Mouse (Mus musculus) forebrain, embryonic 15.5 days (tissue): ENCODE results near the gene Zhx3. TPM values are rescaled to one million over a fixed set of nuclear protein-coding genes. Genes with fewer than 3 reads are reported as not detected.

Source experiments
- ATAC-seq: fragments of 200-750 bp; cut with Nextera tagmentation; replicated peaks from 2 replicates; pipeline ENCODE4 v1.8.0; 2017; ENCODE audit warnings: mild to moderate bottlenecking, moderate TSS enrichment, moderate library complexity
- H3K27ac ChIP-seq: fragments of 300-500 bp; sonication (generic); replicated peaks from 2 replicates; pipeline ENCODE4 v1.5.1; 2015; ENCODE audit warnings: mild to moderate bottlenecking, inconsistent platforms
- H3K27me3 ChIP-seq: fragments of 300-500 bp; sonication (generic); 2 replicates; pipeline ENCODE4 v1.6.1; 2015; ENCODE audit warnings: inconsistent platforms
- H3K36me3 ChIP-seq: fragments of 300-500 bp; sonication (generic); 2 replicates; pipeline ENCODE4 v1.6.1; 2015; ENCODE audit warnings: mild to moderate bottlenecking, inconsistent platforms
- H3K4me1 ChIP-seq: fragments of 300-500 bp; sonication (generic); 2 replicates; pipeline ENCODE4 v1.6.1; 2015; ENCODE audit warnings: inconsistent platforms
- H3K4me2 ChIP-seq: fragments of 300-500 bp; sonication (generic); replicated peaks from 2 replicates; pipeline ENCODE4 v1.6.1; 2015; ENCODE audit warnings: mild to moderate bottlenecking, inconsistent platforms
- H3K4me3 ChIP-seq: fragments of 300-500 bp; sonication (generic); 2 replicates; pipeline ENCODE4 v1.5.1; 2015; ENCODE audit warnings: mild to moderate bottlenecking, inconsistent platforms
- H3K9ac ChIP-seq: fragments of 300-500 bp; sonication (generic); replicated peaks from 2 replicates; pipeline ENCODE4 v1.6.1; 2015; ENCODE audit warnings: mild to moderate bottlenecking, inconsistent platforms
- H3K9me3 ChIP-seq: fragments of 300-500 bp; sonication (generic); 2 replicates; pipeline ENCODE4 v1.6.1; 2016; ENCODE audit warnings: inconsistent platforms
- WGBS: fragments of 180-500 bp; shearing (Covaris S2); methylation state at CpG from one replicate; pipeline ENCODE4 v1.1.7; 2015; ENCODE audit warnings: mixed read lengths; 5-methylcytosine and 5-hydroxymethylcytosine counted together
- polyA plus RNA-seq: library from polyadenylated mRNA; unstranded; fragments of >200 nt; fragmentation: Nextera tagmentation; extraction: Ambion mirVana; gene quantifications from 2 replicates; pipeline ENCODE4 v1.2.1, GENCODE M21; 2015

Gene Zhx3
- polyA plus RNA-seq, 1 experiment from 2014 or later = 21.1 TPM

DNA sequence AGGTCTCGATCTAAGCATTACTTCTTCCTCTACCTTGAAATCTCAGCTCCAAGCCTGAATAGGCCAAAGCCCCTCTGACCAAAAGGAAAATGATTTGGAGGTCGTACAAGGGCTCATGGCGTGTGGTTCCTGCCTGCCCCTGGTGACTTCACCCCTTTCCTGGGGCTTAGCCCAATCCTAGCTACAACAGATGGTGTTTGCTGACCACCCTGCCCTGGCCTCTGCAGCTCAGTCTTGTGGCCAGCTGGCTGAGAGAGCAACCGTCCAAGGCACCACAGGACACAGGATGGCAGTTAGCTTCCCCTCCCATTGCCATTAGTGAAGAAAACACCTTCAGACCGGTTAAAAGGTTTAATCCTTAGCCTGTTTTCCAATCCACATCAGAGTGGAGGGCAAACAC, 33.3 kb upstream of the Zhx3 start:
- Histone ChIP-seq H3K9me3 (no peaks in the 10 kb centered on the region), H3K4me1 (no peaks in the 10 kb centered on the region), H3K36me3 (no peaks in the 10 kb centered on the region), H3K9ac (no peak overlapping the region), H3K27ac (no peak overlapping the region), H3K4me3 (no peak overlapping the region), H3K27me3 (peaks cover 10% of the 10 kb centered on the region), H3K4me2 (no peak overlapping the region)
- ATAC-seq = no peak
- 77% methylated on average over 5 of the region's 5 CpGs for WGBS

DNA sequence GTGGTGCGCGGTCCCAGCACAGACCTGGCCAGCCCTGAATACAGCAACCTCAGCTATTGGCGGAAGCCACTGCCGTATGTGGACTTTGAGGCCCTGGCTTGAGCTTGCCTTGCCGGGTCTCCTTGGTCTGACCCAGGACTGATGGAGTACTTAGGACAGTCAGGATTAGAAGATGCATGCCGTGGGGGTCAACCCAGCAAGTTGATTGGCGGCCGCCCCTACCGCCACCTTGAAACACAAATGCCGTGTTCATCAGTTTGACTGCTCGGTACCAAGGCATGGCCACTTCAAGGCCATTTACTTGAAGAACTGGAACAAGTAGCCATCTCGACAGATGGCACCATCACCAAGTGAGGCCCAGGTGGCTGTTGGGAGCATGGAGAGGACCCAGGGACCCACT, 32.5 kb upstream of the Zhx3 start:
- no peak for ATAC-seq
- no peaks in the 10 kb centered on the region for H3K4me1 ChIP-seq
- no peaks in the 10 kb centered on the region for H3K36me3 ChIP-seq
- peaks cover 2% of the 10 kb centered on the region; the same call in 1 of the 2 replicates for H3K27me3 ChIP-seq
- WGBS = 95% methylated on average over 12 of the region's 12 CpGs
- no peaks in the 10 kb centered on the region for H3K9me3 ChIP-seq
- no peak overlapping the region for H3K27ac ChIP-seq
- no peak overlapping the region for H3K9ac ChIP-seq
- no peak overlapping the region for H3K4me2 ChIP-seq
- no peak overlapping the region for H3K4me3 ChIP-seq

DNA sequence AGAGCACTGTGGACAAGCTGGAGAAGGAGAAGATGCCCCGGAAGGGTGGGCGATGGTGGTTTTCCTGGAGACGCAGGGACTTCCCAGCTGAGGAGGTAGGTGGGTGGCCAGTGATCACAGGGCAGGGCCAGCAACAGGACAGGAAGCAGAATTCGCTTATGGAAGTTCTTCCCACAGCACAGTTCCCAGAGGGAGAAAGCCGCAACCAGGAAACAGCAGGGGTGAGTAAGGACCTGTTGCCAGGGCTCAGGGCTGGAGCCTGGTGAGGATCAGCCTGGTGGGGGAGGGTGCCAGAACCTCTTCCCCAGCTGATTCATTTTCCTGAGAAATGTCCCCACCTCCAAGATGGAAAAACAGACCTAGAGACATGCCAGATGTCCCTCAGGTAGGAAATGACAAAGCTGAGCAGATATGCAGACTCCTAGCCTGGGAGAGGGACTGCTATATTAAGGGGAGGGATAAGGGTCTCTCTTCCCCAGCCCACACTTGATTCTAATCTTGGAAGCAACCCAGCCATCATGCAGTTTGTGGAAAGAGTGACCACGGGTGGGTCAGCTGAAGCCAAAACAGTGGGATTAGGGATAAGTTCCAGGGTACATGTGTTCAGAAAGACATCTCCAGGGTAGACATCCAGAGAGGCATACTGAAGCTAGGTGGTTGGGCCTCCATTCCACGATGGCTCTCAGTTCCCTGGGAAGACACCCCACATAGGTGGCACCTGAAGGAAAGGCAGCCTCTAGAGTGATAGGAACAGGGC, 29.0 kb upstream of the Zhx3 start:
- no peak for ATAC-seq
- Histone ChIP-seq H3K27me3 (no peaks in the 10 kb centered on the region), H3K36me3 (no peaks in the 10 kb centered on the region), H3K9me3 (no peaks in the 10 kb centered on the region), H3K4me2 (no peak overlapping the region), H3K9ac (no peak overlapping the region), H3K4me3 (no peak overlapping the region), H3K4me1 (no peaks in the 10 kb centered on the region), H3K27ac (no peak overlapping the region)
- WGBS = 87% methylated on average over 7 of the region's 7 CpGs

DNA sequence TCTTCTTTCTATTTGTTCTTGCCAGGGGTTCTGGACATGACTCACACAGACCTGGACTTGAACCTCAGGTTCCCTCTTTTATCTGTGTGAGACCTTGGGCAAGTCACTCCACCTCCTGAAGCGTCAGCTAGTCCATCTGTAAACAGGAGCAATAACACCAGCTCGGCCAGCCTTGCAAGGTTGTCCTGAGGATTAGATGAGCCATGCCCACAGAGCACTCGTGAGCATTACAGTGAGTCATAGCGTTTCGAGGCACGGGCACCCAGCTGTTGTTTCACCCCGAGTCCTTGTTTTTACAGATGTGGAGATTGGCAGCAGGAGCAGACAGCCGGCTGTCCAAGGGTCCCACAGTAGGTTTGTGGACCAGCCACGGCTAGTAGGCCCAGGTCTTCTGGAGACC, 18.9 kb upstream of the Zhx3 start:
- Histone ChIP-seq H3K9ac (no peak overlapping the region), H3K27ac (no peak overlapping the region), H3K27me3 (0 out of 2 replicates have a peak, but pooled peaks cover 6% of the 10 kb centered on the region), H3K4me2 (no peak overlapping the region), H3K4me3 (no peak overlapping the region), H3K9me3 (no peaks in the 10 kb centered on the region), H3K4me1 (peaks cover 11% of the 10 kb centered on the region), H3K36me3 (no peaks in the 10 kb centered on the region)
- WGBS = 86% methylated on average over 9 of the region's 9 CpGs
- ATAC-seq = no peak

DNA sequence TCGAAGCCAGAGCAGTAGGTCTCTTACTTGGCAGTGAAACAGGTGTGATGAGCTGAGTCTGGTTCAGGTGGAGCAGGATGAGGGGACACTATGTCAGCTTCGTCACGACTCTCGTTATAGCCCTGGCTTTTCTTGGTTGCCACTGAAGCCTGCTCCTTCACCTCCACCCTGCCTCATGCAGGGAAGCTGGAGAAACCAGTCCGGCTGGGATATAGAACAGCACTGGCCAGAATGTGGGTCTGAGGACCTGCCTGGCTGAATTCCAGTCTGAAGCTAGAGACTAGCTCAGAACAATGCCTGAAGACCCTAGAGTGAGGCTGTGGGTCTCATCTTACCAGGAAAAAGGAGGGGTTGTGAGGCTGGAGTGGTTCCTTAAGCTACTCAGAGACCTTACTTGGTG, 18.2 kb upstream of the Zhx3 start:
- Histone ChIP-seq H3K9me3 (no peaks in the 10 kb centered on the region), H3K36me3 (no peaks in the 10 kb centered on the region), H3K27ac (no peak overlapping the region), H3K4me1 (peaks cover 11% of the 10 kb centered on the region), H3K27me3 (0 out of 2 replicates have a peak, but pooled peaks cover 6% of the 10 kb centered on the region), H3K9ac (no peak overlapping the region), H3K4me3 (no peak overlapping the region), H3K4me2 (no peak overlapping the region)
- WGBS = 82% methylated on average over 5 of the region's 5 CpGs
- ATAC-seq = no peak

DNA sequence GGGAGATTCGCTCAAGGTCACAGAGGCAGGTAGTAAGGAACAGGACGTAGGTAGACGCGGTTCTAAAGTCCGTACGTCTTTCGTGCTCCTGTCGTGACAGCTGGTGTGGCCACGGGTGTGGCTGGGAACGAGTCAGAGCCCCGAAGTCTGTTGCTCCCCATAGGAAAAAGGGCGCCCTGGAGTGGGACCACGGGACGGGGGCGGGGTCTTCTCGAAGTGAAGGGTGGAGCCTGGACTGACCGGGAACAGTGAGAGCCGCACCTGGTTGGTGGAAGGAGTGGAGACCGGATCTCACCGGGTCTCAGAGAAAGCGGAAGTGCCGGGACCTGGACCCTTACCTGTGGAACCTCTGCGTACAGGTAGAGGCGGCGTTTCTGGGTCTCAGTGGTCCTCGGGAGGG, 15.1 kb upstream of the Zhx3 start:
- ATAC-seq = peak; percentile 43
- 1% methylated on average over 26 of the region's 26 CpGs for WGBS
- H3K4me1 ChIP-seq = peaks cover 11% of the 10 kb centered on the region
- H3K36me3 ChIP-seq = no peaks in the 10 kb centered on the region
- no peaks in the 10 kb centered on the region for H3K9me3 ChIP-seq
- H3K27me3 ChIP-seq = 0 out of 2 replicates have a peak, but pooled peaks cover 6% of the 10 kb centered on the region
- H3K27ac ChIP-seq = no peak overlapping the region
- peak overlapping the region; percentile 37 for H3K4me3 ChIP-seq
- peak overlapping the region; percentile 58 for H3K4me2 ChIP-seq
- H3K9ac ChIP-seq = no peak overlapping the region

DNA sequence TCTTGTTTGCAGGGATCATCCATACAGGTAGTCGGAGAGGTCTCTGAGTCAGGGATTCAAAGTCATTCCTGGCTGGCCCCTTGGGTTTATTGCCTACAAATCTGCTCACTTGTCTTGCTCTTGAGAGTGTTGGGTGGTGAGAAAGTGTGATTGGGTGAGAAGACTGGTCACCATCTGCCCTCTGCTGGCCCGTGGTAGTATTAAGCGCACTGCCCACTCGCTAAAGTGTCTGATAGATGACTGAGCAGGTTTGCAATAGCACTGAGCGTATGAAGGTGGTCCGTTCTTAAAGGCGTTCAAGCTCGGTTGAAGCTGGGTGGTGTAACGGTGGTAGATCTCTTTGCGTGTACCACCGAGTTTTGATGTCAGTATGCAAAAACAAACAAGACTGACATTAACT, 14.5 kb upstream of the Zhx3 start:
- Histone ChIP-seq H3K27me3 (0 out of 2 replicates have a peak, but pooled peaks cover 6% of the 10 kb centered on the region), H3K4me1 (peaks cover 11% of the 10 kb centered on the region), H3K9me3 (no peaks in the 10 kb centered on the region), H3K4me3 (peak overlapping the region; percentile 37), H3K4me2 (peak overlapping the region; percentile 58), H3K27ac (no peak overlapping the region), H3K9ac (no peak overlapping the region), H3K36me3 (no peaks in the 10 kb centered on the region)
- 3% methylated on average over 11 of the region's 11 CpGs for WGBS
- ATAC-seq = peak; percentile 88

DNA sequence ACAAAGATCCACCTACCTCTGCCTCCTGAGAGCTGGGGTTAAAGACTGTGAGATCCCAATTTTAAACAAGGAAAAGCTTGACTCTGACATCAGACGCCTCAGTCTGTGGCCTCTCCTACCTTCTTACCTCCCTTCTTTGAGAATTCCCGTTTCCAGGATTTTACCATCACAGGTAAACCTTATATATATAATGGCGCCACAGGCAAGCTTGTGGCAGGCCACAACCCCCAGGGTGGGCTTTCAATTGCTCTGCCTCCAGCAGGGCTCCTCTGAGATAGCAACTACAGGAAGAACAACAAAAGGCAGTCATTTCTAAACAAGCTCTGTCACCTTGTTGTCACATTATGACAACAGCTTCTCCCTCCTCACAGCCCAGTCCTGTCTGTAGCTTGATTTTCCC, 13.4 kb upstream of the Zhx3 start:
- Histone ChIP-seq H3K36me3 (no peaks in the 10 kb centered on the region), H3K4me1 (peaks cover 11% of the 10 kb centered on the region), H3K4me3 (no peak overlapping the region), H3K4me2 (no peak overlapping the region), H3K9me3 (no peaks in the 10 kb centered on the region), H3K27me3 (0 out of 2 replicates have a peak, but pooled peaks cover 6% of the 10 kb centered on the region), H3K9ac (no peak overlapping the region), H3K27ac (no peak overlapping the region)
- WGBS = 72% methylated on average over 3 of the region's 3 CpGs
- ATAC-seq = no peak

DNA sequence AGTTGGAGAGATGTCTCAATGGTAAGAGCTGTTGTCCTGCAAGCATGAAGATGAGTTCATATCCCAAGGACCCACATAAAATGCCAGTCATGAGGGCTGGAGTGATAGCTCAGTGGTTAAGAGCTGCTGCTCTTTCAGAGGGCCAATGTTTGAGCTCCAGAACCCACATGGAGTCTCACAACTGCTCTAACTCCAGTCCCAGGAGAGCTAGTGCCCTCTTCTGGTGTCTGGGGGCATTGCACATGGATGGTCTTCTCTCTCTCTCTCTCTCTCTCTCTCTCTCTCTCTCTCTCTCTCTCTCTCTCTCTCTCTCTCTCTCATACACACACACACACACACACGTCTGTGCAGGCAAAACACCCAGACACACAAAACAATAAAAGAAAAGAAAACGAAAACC, 12.0 kb upstream of the Zhx3 start:
- ATAC-seq = no peak
- Histone ChIP-seq H3K4me3 (no peak overlapping the region), H3K36me3 (no peaks in the 10 kb centered on the region), H3K4me1 (peaks cover 14% of the 10 kb centered on the region), H3K27me3 (0 out of 2 replicates have a peak, but pooled peaks cover 6% of the 10 kb centered on the region), H3K9ac (no peak overlapping the region), H3K4me2 (no peak overlapping the region), H3K9me3 (no peaks in the 10 kb centered on the region), H3K27ac (no peak overlapping the region)
- WGBS = 21% methylated on average over 2 of the region's 2 CpGs

DNA sequence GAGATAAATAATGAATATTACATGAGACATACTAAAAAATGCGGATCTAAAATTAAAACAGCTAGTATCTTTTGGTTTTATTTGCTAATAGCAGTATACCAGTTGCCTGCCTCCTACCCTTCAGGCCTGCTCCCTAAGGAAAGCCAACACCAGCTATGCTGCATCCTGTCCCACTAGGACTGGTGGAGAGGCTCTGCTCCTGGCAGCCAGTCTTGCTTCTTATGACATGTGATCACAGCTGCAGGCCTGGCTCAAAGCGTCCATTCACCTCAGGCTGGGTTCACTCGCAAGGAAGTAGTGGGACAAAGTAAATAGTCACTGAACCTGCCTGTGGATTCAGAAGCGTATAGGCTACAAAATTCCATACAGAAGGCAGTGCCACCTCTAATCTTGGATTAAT, 11.1 kb upstream of the Zhx3 start:
- H3K4me3 ChIP-seq = no peak overlapping the region
- ATAC-seq = no peak
- H3K4me1 ChIP-seq = peaks cover 14% of the 10 kb centered on the region
- H3K9ac ChIP-seq = no peak overlapping the region
- 0 out of 2 replicates have a peak, but pooled peaks cover 6% of the 10 kb centered on the region for H3K27me3 ChIP-seq
- H3K36me3 ChIP-seq = no peaks in the 10 kb centered on the region
- H3K9me3 ChIP-seq = no peaks in the 10 kb centered on the region
- no peak overlapping the region for H3K4me2 ChIP-seq
- H3K27ac ChIP-seq = no peak overlapping the region
- 77% methylated on average over 4 of the region's 4 CpGs for WGBS

DNA sequence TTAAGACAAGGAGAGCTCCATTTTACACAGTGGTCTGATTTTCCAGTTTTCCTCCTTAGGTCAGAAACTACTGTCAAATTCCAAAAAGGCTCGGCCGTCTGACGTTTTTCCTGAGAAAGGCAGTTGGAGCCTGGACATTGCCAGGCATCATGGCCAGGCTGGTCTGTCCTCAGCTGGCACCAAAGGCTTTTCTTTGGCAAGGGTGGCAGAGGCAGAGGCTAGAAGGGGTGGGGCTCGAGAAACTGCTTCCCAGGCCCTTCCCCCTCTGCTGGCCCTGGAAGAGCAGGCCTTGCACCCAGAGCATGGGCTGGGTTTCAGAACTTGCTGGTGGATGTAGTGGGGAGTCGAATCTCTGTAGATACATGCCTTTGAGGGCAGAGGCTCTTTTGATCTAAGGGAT, 9.6 kb upstream of the Zhx3 start:
- 76% methylated on average over 5 of the region's 5 CpGs for WGBS
- H3K9ac ChIP-seq = no peak overlapping the region
- H3K36me3 ChIP-seq = no peaks in the 10 kb centered on the region
- ATAC-seq = no peak
- H3K4me3 ChIP-seq = no peak overlapping the region
- no peak overlapping the region for H3K27ac ChIP-seq
- H3K4me1 ChIP-seq = peaks cover 5% of the 10 kb centered on the region; the same call in 1 of the 2 replicates
- H3K27me3 ChIP-seq = no peaks in the 10 kb centered on the region
- H3K4me2 ChIP-seq = no peak overlapping the region
- no peaks in the 10 kb centered on the region for H3K9me3 ChIP-seq

DNA sequence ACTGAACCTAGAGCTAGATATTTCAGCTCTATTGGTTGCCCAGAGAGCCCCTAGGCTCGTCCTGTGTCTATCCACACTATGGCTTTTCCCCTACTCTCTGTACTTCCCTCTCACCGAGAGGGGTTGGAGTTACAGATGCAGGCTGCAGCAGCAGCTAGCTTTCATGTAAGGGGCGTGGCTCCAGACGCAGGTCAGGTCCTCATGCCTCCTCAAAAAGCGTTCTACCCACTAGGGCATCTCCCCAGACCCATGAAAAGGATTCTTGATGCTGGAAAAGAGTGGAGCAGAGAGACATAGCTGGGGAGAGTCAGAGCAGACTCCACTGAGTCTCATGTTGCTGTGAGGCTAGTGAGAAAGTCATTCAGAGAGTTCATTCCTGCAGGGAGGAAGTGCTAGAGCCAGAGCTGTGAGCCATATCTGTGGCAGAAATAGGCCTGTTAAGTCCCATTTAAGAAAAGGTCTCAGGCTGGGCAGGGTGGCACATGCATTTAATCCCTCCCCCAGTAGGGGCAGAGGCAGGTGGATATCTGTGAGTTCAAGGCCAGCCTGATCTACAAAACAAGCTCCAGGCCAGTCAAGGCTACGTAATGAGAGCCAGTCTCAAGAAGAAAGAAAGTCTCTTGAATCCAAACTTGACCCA, 8.8 kb upstream of the Zhx3 start:
- no peaks in the 10 kb centered on the region for H3K9me3 ChIP-seq
- H3K27me3 ChIP-seq = no peaks in the 10 kb centered on the region
- no peak for ATAC-seq
- WGBS = 51% methylated on average over 6 of the region's 6 CpGs
- H3K27ac ChIP-seq = no peak overlapping the region
- no peak overlapping the region for H3K4me2 ChIP-seq
- 0 out of 2 replicates have a peak, but pooled peaks cover 3% of the 10 kb centered on the region for H3K4me1 ChIP-seq
- no peaks in the 10 kb centered on the region for H3K36me3 ChIP-seq
- no peak overlapping the region for H3K4me3 ChIP-seq
- no peak overlapping the region for H3K9ac ChIP-seq
